Mouse (Mus musculus) forebrain, postnatal 0 days (tissue): ENCODE results near the gene Gpr179. TPM values are rescaled to one million over a fixed set of nuclear protein-coding genes. Genes with fewer than 3 reads are reported as not detected.

Experiments
- ATAC-seq: fragments of 200-750 bp; cut with Nextera tagmentation; 2 replicates; pipeline ENCODE4 v1.8.0; 2017; ENCODE audit warnings: mild to moderate bottlenecking, moderate library complexity
- DNase-seq: peaks from one replicate; pipeline ENCODE4 v3.0.0-alpha.2; 2015
- H3K27ac ChIP-seq: fragments of 300-500 bp; sonication (generic); 2 replicates; pipeline ENCODE4 v1.5.1; 2014; ENCODE audit warnings: low read depth, mild to moderate bottlenecking, antibody characterized with exemption, low read length, moderate library complexity, mixed read lengths
- H3K27me3 ChIP-seq: fragments of 300-500 bp; sonication (generic); 2 replicates; pipeline ENCODE4 v1.6.1; 2014; ENCODE audit warnings: mild to moderate bottlenecking, low read length, mixed read lengths; ENCODE audit not compliant: insufficient read depth
- H3K36me3 ChIP-seq: fragments of 300-500 bp; sonication (generic); 2 replicates; pipeline ENCODE4 v1.6.1; 2014; ENCODE audit warnings: mild to moderate bottlenecking, moderate library complexity; ENCODE audit not compliant: insufficient read depth
- H3K4me1 ChIP-seq: fragments of 300-500 bp; sonication (generic); 2 replicates; pipeline ENCODE4 v1.6.1; 2014; ENCODE audit warnings: antibody characterized with exemption; ENCODE audit not compliant: insufficient read depth
- H3K4me2 ChIP-seq: fragments of 300-500 bp; sonication (generic); 2 replicates; pipeline ENCODE4 v1.6.1; 2014; ENCODE audit warnings: low read depth, mild to moderate bottlenecking, moderate library complexity
- H3K4me3 ChIP-seq: fragments of 300-500 bp; sonication (generic); 2 replicates; pipeline ENCODE4 v1.5.1; 2014; ENCODE audit warnings: low read depth, low read length, mixed read lengths
- H3K9ac ChIP-seq: fragments of 300-500 bp; sonication (generic); 2 replicates; pipeline ENCODE4 v1.6.1; 2014; ENCODE audit warnings: mild to moderate bottlenecking
- H3K9me3 ChIP-seq: fragments of 300-500 bp; sonication (generic); 2 replicates; pipeline ENCODE4 v1.6.1; 2016; ENCODE audit warnings: low read length
- CTCF ChIP-seq: sonication (generic); IDR thresholded peaks from 2 replicates; pipeline ENCODE4 v1.5.1; 2016; ENCODE audit warnings: antibody characterized with exemption, control low read depth, low read depth
- WGBS: fragments of 180-500 bp; shearing (Covaris S2); extraction: QIAGEN DNeasy Blood & Tissue Kit; methylation state at CpG from one replicate; pipeline ENCODE4 v1.1.7; 2014; 5-methylcytosine and 5-hydroxymethylcytosine counted together
- polyA plus RNA-seq: library from polyadenylated mRNA; unstranded; fragments of >200 nt; fragmentation: Nextera tagmentation; extraction: Ambion mirVana; gene quantifications from 2 replicates; pipeline ENCODE4 v1.2.1, GENCODE M21; 2015
- total RNA-seq: library from RNA; depleted of rRNA; stranded (reverse); fragments of >200 nt; gene quantifications from 2 replicates; pipeline ENCODE4 v1.2.3, GENCODE M21; 2014

Gpr179 gene
- total and polyA plus RNA-seq, 2 experiments from 2014 or later: 0.45 to 0.62 TPM

GRCm38 (mm10) chr11:97387811-97388210 lies 35.9 kb upstream of the Gpr179 start:
- Histone ChIP-seq H3K4me2 (no peak overlapping the region), H3K36me3 (peaks cover 71% of the 10 kb centered on the region), H3K9me3 (no peaks in the 10 kb centered on the region), H3K27me3 (no peaks in the 10 kb centered on the region), H3K27ac (no peak overlapping the region), H3K4me1 (no peaks in the 10 kb centered on the region), H3K9ac (no peak overlapping the region), H3K4me3 (no peak overlapping the region)
- no peak for ATAC-seq
- WGBS: 93% methylated on average over 2 of the region's 2 CpGs
- no peak for TF ChIP-seq CTCF
- DNase-seq: no peak

GRCm38 (mm10) chr11:97383764-97384163 lies 31.9 kb upstream of the Gpr179 start:
- Histone ChIP-seq H3K27me3 (no peaks in the 10 kb centered on the region), H3K9ac (no peak overlapping the region), H3K4me2 (no peak overlapping the region), H3K27ac (no peak overlapping the region), H3K9me3 (no peaks in the 10 kb centered on the region), H3K4me1 (no peaks in the 10 kb centered on the region), H3K4me3 (no peak overlapping the region), H3K36me3 (peaks cover 49% of the 10 kb centered on the region)
- no peak for ATAC-seq
- no peak for DNase-seq
- 41% methylated on average over 2 of the region's 2 CpGs for WGBS
- TF ChIP-seq CTCF: no peak

GRCm38 (mm10) chr11:97383017-97383416 lies 31.1 kb upstream of the Gpr179 start:
- TF ChIP-seq CTCF: no peak
- Histone ChIP-seq H3K4me1 (no peaks in the 10 kb centered on the region), H3K4me2 (no peak overlapping the region), H3K9me3 (no peaks in the 10 kb centered on the region), H3K4me3 (no peak overlapping the region), H3K9ac (no peak overlapping the region), H3K36me3 (peaks cover 51% of the 10 kb centered on the region), H3K27ac (no peak overlapping the region), H3K27me3 (no peaks in the 10 kb centered on the region)
- no peak for ATAC-seq
- no peak for DNase-seq
- 92% methylated on average over 2 of the region's 2 CpGs for WGBS

- DNase-seq (no peak), ATAC-seq (no peak)
- Histone ChIP-seq H3K36me3 (peaks cover 54% of the 10 kb centered on the region), H3K4me2 (no peak overlapping the region), H3K4me3 (no peak overlapping the region), H3K9ac (no peak overlapping the region), H3K27ac (no peak overlapping the region), H3K9me3 (no peaks in the 10 kb centered on the region), H3K27me3 (no peaks in the 10 kb centered on the region), H3K4me1 (no peaks in the 10 kb centered on the region)
- TF ChIP-seq CTCF: no peak
- WGBS: 85% methylated on average over 3 of the region's 3 CpGs
These were observed 28.2 kb upstream of the Gpr179 start for GRCm38 (mm10) chr11:97380036-97380435.

GRCm38 (mm10) chr11:97373402-97373801 lies 21.5 kb upstream of the Gpr179 start:
- Histone ChIP-seq H3K27me3 (no peaks in the 10 kb centered on the region), H3K27ac (no peak overlapping the region), H3K9ac (no peak overlapping the region), H3K4me2 (no peak overlapping the region), H3K9me3 (no peaks in the 10 kb centered on the region), H3K4me3 (no peak overlapping the region), H3K4me1 (0 out of 2 replicates have a peak, but pooled peaks cover 7% of the 10 kb centered on the region), H3K36me3 (peaks cover 27% of the 10 kb centered on the region)
- no peak for TF ChIP-seq CTCF
- no peak for ATAC-seq
- 90% methylated on average over 2 of the region's 2 CpGs for WGBS
- DNase-seq: no peak

- no peak overlapping the region for H3K4me3 ChIP-seq
- no peak overlapping the region for H3K27ac ChIP-seq
- H3K27me3 ChIP-seq: no peaks in the 10 kb centered on the region
- no peak overlapping the region for H3K9ac ChIP-seq
- ATAC-seq (no peak), DNase-seq (no peak)
- H3K9me3 ChIP-seq: no peaks in the 10 kb centered on the region
- H3K36me3 ChIP-seq: peaks cover 17% of the 10 kb centered on the region
- H3K4me1 ChIP-seq: peaks cover 10% of the 10 kb centered on the region; the same call in 1 of the 2 replicates
- TF ChIP-seq CTCF: no peak
- 81% methylated on average over 6 of the region's 6 CpGs for WGBS
- no peak overlapping the region for H3K4me2 ChIP-seq
These were observed 20.4 kb upstream of the Gpr179 start for GRCm38 (mm10) chr11:97372159-97372864.

GRCm38 (mm10) chr11:97370329-97371091 lies 18.6 kb upstream of the Gpr179 start:
- 44% methylated on average over 7 of the region's 7 CpGs for WGBS
- Histone ChIP-seq H3K27me3 (no peaks in the 10 kb centered on the region), H3K4me2 (no peak overlapping the region), H3K4me3 (no peak overlapping the region), H3K4me1 (peaks cover 14% of the 10 kb centered on the region), H3K9me3 (no peaks in the 10 kb centered on the region), H3K36me3 (peaks cover 13% of the 10 kb centered on the region), H3K9ac (no peak overlapping the region), H3K27ac (no peak overlapping the region)
- peak; percentile 27; the same call in 1 of the 2 replicates for ATAC-seq
- peak; percentile 58 for DNase-seq
- no peak for TF ChIP-seq CTCF
